In the genomic region with DNA sequence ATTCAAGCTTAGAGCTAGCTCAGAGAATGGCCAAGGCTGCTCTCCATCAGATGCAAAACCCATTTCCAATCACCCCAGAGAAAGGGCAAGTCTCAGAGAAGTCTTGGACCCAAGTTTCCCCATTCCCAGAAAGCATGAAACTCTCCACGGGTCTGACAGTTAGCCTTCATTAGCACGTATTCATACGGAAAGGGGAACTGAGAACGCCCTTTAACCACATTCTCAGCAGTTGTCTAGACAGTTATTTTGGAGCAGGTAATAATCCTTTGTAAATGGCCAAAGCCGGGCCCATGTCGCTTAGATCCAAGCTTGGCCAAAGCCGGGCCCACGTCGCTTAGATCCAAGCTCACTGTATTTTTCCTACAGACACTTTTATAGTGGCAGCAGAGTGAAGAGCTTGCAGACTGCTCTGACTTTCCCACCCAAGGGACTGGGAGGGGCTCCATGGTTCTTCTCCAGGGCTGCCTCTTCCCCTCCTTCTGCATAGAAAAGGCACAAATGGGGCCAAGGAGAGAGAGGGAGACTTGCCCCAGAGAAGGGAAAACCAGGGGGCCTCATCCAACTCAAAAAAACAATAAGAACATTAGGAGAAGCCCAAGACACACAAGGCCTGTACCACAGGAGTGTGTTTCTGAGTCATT, we compare ENCODE assay signal across 18 mouse cellular contexts. TPM values are rescaled to one million over a fixed set of nuclear protein-coding genes. Genes with fewer than 3 reads are reported as not detected.
DNase-seq lines count a peak whose midpoint lies in the region; ATAC-seq and TF ChIP-seq lines count a peak whose summit lies in the region.
"Had no signal": no experiment of that assay in that cellular context is flagged by ENCODE, and none has a peak within 500 bp of the region (broad histone marks: within the 10 kb centered on the region; RNA-seq: fewer than 3 reads in every experiment).

No protein-coding gene starts in this region.

- no peak overlapping the region for H3K4me2 ChIP-seq in lung, postnatal 0 days (replicated peaks; ENCODE audit: low read depth, low read length)
- no peak overlapping the region for H3K4me2 ChIP-seq in stomach, postnatal 0 days (replicated peaks; ENCODE audit: low read depth)
- H3K4me2 ChIP-seq in hindbrain, embryonic 12.5 days (replicated peaks), result no peak overlapping the region
- H3K4me2 ChIP-seq: embryonic facial prominence, embryonic 15.5 days; limb, embryonic 13.5 days had no signal

- no peak overlapping the region for H3K9ac ChIP-seq in lung, postnatal 0 days (replicated peaks; ENCODE audit: low read depth)
- no peak overlapping the region for H3K9ac ChIP-seq in stomach, postnatal 0 days (ENCODE audit: low read length)
- no peak overlapping the region for H3K9ac ChIP-seq in hindbrain, embryonic 12.5 days
- H3K9ac ChIP-seq: embryonic facial prominence, embryonic 15.5 days; limb, embryonic 13.5 days had no signal

- no peak for TF ChIP-seq CTCF in lung, postnatal 0 days (IDR thresholded peaks at IDR 0.05)
- TF ChIP-seq CTCF in stomach, postnatal 0 days (IDR thresholded peaks at IDR 0.05; ENCODE audit: low read depth), result no peak

- ATAC-seq in lung, postnatal 0 days, result no peak
- ATAC-seq in common myeloid progenitor, adult 5-6 weeks (replicated peaks; ENCODE audit: low read depth, poor library complexity, severe bottlenecking), result peak; percentile 81
- no peak for ATAC-seq in stomach, postnatal 0 days (ENCODE audit: low FRiP score, low TSS enrichment)
- ATAC-seq in hindbrain, embryonic 12.5 days (ENCODE audit: low FRiP score), result no peak
- ATAC-seq: CD4-positive, CD25-positive, alpha-beta regulatory T cell, adult 4 months; forebrain, embryonic 14.5 days had no signal

- H3K4me3 ChIP-seq in lung, postnatal 0 days (ENCODE audit: low read depth, low read length), result no peak overlapping the region
- H3K4me3 ChIP-seq in stomach, postnatal 0 days (ENCODE audit: low read depth, low read length), result no peak overlapping the region
- H3K4me3 ChIP-seq in hindbrain, embryonic 12.5 days, result no peak overlapping the region
- H3K4me3 ChIP-seq: embryonic facial prominence, embryonic 15.5 days; limb, embryonic 13.5 days had no signal

- H3K27ac ChIP-seq in lung, postnatal 0 days (ENCODE audit: low read length), result no peak overlapping the region
- no peak overlapping the region for H3K27ac ChIP-seq in stomach, postnatal 0 days (replicated peaks)
- H3K27ac ChIP-seq in hindbrain, embryonic 12.5 days, result no peak overlapping the region
- H3K27ac ChIP-seq: embryonic facial prominence, embryonic 15.5 days; kidney, postnatal 0 days; limb, embryonic 13.5 days had no signal

- no peaks in the 10 kb centered on the region for H3K27me3 ChIP-seq in lung, postnatal 0 days (replicated peaks; ENCODE audit: insufficient read depth, low read length)
- no peaks in the 10 kb centered on the region for H3K27me3 ChIP-seq in splenic B cell, adult 2 months (ENCODE audit: control insufficient read depth, insufficient read depth, low read length, poor library complexity, severe bottlenecking)
- H3K27me3 ChIP-seq in stomach, postnatal 0 days (ENCODE audit: control insufficient read depth, insufficient read depth, low read length), result no peaks in the 10 kb centered on the region
- H3K27me3 ChIP-seq in hindbrain, embryonic 12.5 days, result no peaks in the 10 kb centered on the region
- H3K27me3 ChIP-seq: embryonic facial prominence, embryonic 15.5 days; limb, embryonic 13.5 days had no signal

- no peak for TF ChIP-seq EP300 in lung, postnatal 0 days (IDR thresholded peaks at IDR 0.05)
- no peak for TF ChIP-seq EP300 in stomach, postnatal 0 days (optimal IDR thresholded peaks at IDR 0.05)

- intact Hi-C loops in heart, postnatal 14 days (cut with DNase I), result no loop called here

- peak; percentile 25 for DNase-seq in lung, postnatal 0 days (ENCODE audit: low spot score)
- DNase-seq in lung, postnatal 10 days, result no peak
- peak; percentile 54 to 58 for DNase-seq in heart, postnatal 14 days
- peak; percentile 69 for DNase-seq in splenic B cell, adult 2 months (ENCODE audit: low read depth, low spot score)
- DNase-seq in adrenal gland, postnatal 14 days, result no peak
- no peak for DNase-seq in stomach, postnatal 0 days (ENCODE audit: low spot score)
- DNase-seq: adrenal gland, postnatal 25 days; layer of hippocampus, postnatal 36 days; lung, adult 2 months; retina, postnatal 1 day; thymus, postnatal 14 days had no signal

- H3K36me3 ChIP-seq in lung, postnatal 0 days (ENCODE audit: insufficient read depth, low read length), result no peaks in the 10 kb centered on the region
- no peaks in the 10 kb centered on the region for H3K36me3 ChIP-seq in splenic B cell, adult 2 months (ENCODE audit: control insufficient read depth, insufficient read depth, low read length, poor library complexity, severe bottlenecking)
- H3K36me3 ChIP-seq in stomach, postnatal 0 days (ENCODE audit: control insufficient read depth, insufficient read depth, low read length), result no peaks in the 10 kb centered on the region
- no peaks in the 10 kb centered on the region for H3K36me3 ChIP-seq in hindbrain, embryonic 12.5 days
- H3K36me3 ChIP-seq: embryonic facial prominence, embryonic 15.5 days; limb, embryonic 13.5 days had no signal

- H3K9me3 ChIP-seq in lung, postnatal 0 days (ENCODE audit: low read length), result no peaks in the 10 kb centered on the region
- H3K9me3 ChIP-seq in stomach, postnatal 0 days (ENCODE audit: control insufficient read depth, low read length), result no peaks in the 10 kb centered on the region
- H3K9me3 ChIP-seq in hindbrain, embryonic 12.5 days (replicated peaks), result 0 out of 2 replicates have a peak, but pooled peaks cover 8% of the 10 kb centered on the region
- H3K9me3 ChIP-seq: embryonic facial prominence, embryonic 15.5 days had no signal

- no peaks in the 10 kb centered on the region for H3K4me1 ChIP-seq in lung, postnatal 0 days (ENCODE audit: insufficient read depth, low read depth, low read length)
- no peaks in the 10 kb centered on the region for H3K4me1 ChIP-seq in stomach, postnatal 0 days (replicated peaks; ENCODE audit: control insufficient read depth, insufficient read depth)
- H3K4me1 ChIP-seq in hindbrain, embryonic 12.5 days, result no peaks in the 10 kb centered on the region
- H3K4me1 ChIP-seq: embryonic facial prominence, embryonic 15.5 days had no signal

- 86% methylated on average over 9 of the region's 9 CpGs for WGBS in lung, postnatal 0 days
- WGBS in stomach, postnatal 0 days, result 80% methylated on average over 9 of the region's 9 CpGs
- WGBS in hindbrain, embryonic 12.5 days, result 85% methylated on average over 9 of the region's 9 CpGs

RNA-seq across cellular contexts. Expression of a gene that starts 46.2 kb away (rescaled TPM):
- polyA plus RNA-seq in lung, postnatal 0 days (2015; fragmentation: Nextera tagmentation; extraction: Ambion mirVana), result 18.1 and 22.0 TPM in 2 replicates
- 26.4 and 27.5 TPM in 2 replicates for total RNA-seq in common myeloid progenitor, adult 5-6 weeks (2017)
- 10 to 100 TPM; 28.4 to 28.7 TPM for total RNA-seq in heart, postnatal 14 days (2021)
- 22.6 and 27.6 TPM in 2 replicates for total RNA-seq in adrenal gland, postnatal 14 days (2021)
- polyA plus RNA-seq in stomach, postnatal 0 days (2015; fragmentation: Nextera tagmentation; extraction: Ambion mirVana), result 15.6 and 18.0 TPM in 2 replicates
- polyA plus RNA-seq in hindbrain, embryonic 12.5 days (2016; fragmentation: Nextera tagmentation; extraction: Ambion mirVana), result 30.6 and 31.1 TPM in 2 replicates

Comparison
In these comparisons a context has a peak if more than half of its experiments do, and no peak if none do; other contexts are left out.
1. DNase-seq: peak in lung, postnatal 0 days (single experiment), heart, postnatal 14 days (2 of 2) and splenic B cell, adult 2 months (single experiment); none in lung, postnatal 10 days (single experiment), adrenal gland, postnatal 14 days (single experiment) and stomach, postnatal 0 days (single experiment).